In the genomic region with DNA sequence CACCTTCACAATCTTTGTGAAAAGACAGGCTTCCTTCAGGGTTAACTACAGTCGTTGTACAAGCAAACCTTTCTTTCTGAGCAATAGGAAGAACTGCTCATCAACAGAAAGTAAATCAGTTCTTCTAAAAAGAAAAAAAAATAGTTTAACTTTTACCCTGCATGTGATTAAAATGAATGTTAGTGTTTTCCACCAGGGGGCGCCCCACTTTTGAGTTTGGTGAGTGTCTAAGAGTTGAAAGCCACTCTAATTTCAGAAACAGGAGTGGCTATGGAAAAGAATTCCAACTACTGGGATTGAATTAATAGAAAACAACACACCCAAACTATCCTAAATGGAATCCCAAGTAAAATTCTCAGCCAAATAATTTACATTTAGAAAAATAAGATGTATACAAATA, we compare ENCODE assay signal across 8 mouse cellular contexts.
DNase-seq lines count a peak whose midpoint lies in the region; ATAC-seq and TF ChIP-seq lines count a peak whose summit lies in the region.

No protein-coding gene starts in this region.

- no peak overlapping the region for H3K4me2 ChIP-seq in forebrain, embryonic 14.5 days (ENCODE audit: low read length)
- no peak overlapping the region for H3K4me2 ChIP-seq in forebrain, embryonic 13.5 days
- no peak overlapping the region for H3K4me2 ChIP-seq in liver, embryonic 12.5 days

- TF ChIP-seq CTCF in liver, adult 2 months (IDR thresholded peaks at IDR 0.05; ENCODE audit: low read depth, low read length) = peak; percentile 2; the same call in 1 of the 2 replicates
- TF ChIP-seq CTCF in brain, embryonic 14.5 days (IDR thresholded peaks at IDR 0.05; ENCODE audit: borderline replicate concordance, extremely low read depth, insufficient read depth, insufficient read length) = peak; percentile 24; the same call in 1 of the 2 replicates

- WGBS in forebrain, embryonic 14.5 days = 11% methylated on average over 2 of the region's 2 CpGs
- 9% methylated on average over 2 of the region's 2 CpGs for WGBS in forebrain, embryonic 13.5 days
- 3% methylated on average over 2 of the region's 2 CpGs for whole genome bisulfite sequencing in liver, adult 2 months
- 7% methylated on average over 2 of the region's 2 CpGs for WGBS in liver, embryonic 12.5 days (ENCODE audit: insufficient replicate concordance)

- H3K4me1 ChIP-seq in forebrain, embryonic 14.5 days (ENCODE audit: control insufficient read depth, insufficient read depth, low read length) = no peaks in the 10 kb centered on the region
- H3K4me1 ChIP-seq in forebrain, embryonic 13.5 days = no peaks in the 10 kb centered on the region
- no peaks in the 10 kb centered on the region for H3K4me1 ChIP-seq in liver, adult 2 months (ENCODE audit: control insufficient read depth, insufficient read depth, low read length)
- H3K4me1 ChIP-seq in liver, embryonic 12.5 days = no peaks in the 10 kb centered on the region

- peak; percentile 38 for DNase-seq in forebrain, embryonic 14.5 days (ENCODE audit: low spot score)
- DNase-seq in liver, adult 2 months (ENCODE audit: extremely low read depth, low read depth, low spot score) = peak; percentile 30
- DNase-seq in brain, embryonic 14.5 days (ENCODE audit: low read depth) = peak; percentile 57
- DNase-seq in lung, postnatal 14 days = peak; percentile 41
- DNase-seq in ovary, postnatal 14 days (ENCODE audit: low spot score) = no peak
- DNase-seq in MN1 (ENCODE audit: low spot score) = no peak

- H3K9ac ChIP-seq in forebrain, embryonic 14.5 days (ENCODE audit: low read length) = no peak overlapping the region
- no peak overlapping the region for H3K9ac ChIP-seq in forebrain, embryonic 13.5 days
- H3K9ac ChIP-seq in liver, adult 2 months (ENCODE audit: low read depth, low read length) = no peak overlapping the region
- no peak overlapping the region for H3K9ac ChIP-seq in liver, embryonic 12.5 days

- H3K9me3 ChIP-seq in forebrain, embryonic 14.5 days (replicated peaks; ENCODE audit: control insufficient read depth, low read length) = no peaks in the 10 kb centered on the region
- H3K9me3 ChIP-seq in forebrain, embryonic 13.5 days (replicated peaks) = no peaks in the 10 kb centered on the region
- H3K9me3 ChIP-seq in liver, embryonic 12.5 days (replicated peaks) = no peaks in the 10 kb centered on the region

- H3K4me3 ChIP-seq in forebrain, embryonic 14.5 days (ENCODE audit: low read depth, low read length) = no peak overlapping the region
- H3K4me3 ChIP-seq in forebrain, embryonic 13.5 days = no peak overlapping the region
- H3K4me3 ChIP-seq in liver, adult 2 months (ENCODE audit: insufficient read depth, low read depth, low read length) = no peak overlapping the region
- H3K4me3 ChIP-seq in liver, embryonic 12.5 days = no peak overlapping the region

- no peaks in the 10 kb centered on the region for H3K79me2 ChIP-seq in liver, adult 2 months (ENCODE audit: control insufficient read depth, insufficient read depth, low read length)

- no peaks in the 10 kb centered on the region for H3K36me3 ChIP-seq in forebrain, embryonic 14.5 days (ENCODE audit: control insufficient read depth, insufficient read depth, low read length)
- H3K36me3 ChIP-seq in forebrain, embryonic 13.5 days (ENCODE audit: poor library complexity, severe bottlenecking) = no peaks in the 10 kb centered on the region
- no peaks in the 10 kb centered on the region for H3K36me3 ChIP-seq in liver, adult 2 months (ENCODE audit: control insufficient read depth, insufficient read depth, low read length)
- H3K36me3 ChIP-seq in liver, embryonic 12.5 days = no peaks in the 10 kb centered on the region

- no peak for ATAC-seq in forebrain, embryonic 14.5 days
- ATAC-seq in forebrain, embryonic 13.5 days = no peak
- no peak for ATAC-seq in liver, embryonic 12.5 days

- H3K27ac ChIP-seq in forebrain, embryonic 14.5 days (ENCODE audit: low read depth, low read length) = no peak overlapping the region
- no peak overlapping the region for H3K27ac ChIP-seq in forebrain, embryonic 13.5 days
- no peak overlapping the region for H3K27ac ChIP-seq in liver, adult 2 months (replicated peaks; ENCODE audit: insufficient read depth, low read depth, low read length)
- no peak overlapping the region for H3K27ac ChIP-seq in liver, embryonic 12.5 days

- no peak for TF ChIP-seq POLR2A in liver, adult 2 months (IDR thresholded peaks at IDR 0.05; ENCODE audit: extremely low read depth, insufficient read depth, low read length)
- no peak for TF ChIP-seq POLR2A in brain, embryonic 14.5 days (IDR thresholded peaks at IDR 0.05; ENCODE audit: borderline replicate concordance, extremely low read depth, insufficient read depth, insufficient read length, poor library complexity, severe bottlenecking)

- H3K27me3 ChIP-seq in forebrain, embryonic 14.5 days (replicated peaks; ENCODE audit: control insufficient read depth, insufficient read depth, low read length) = no peaks in the 10 kb centered on the region
- no peaks in the 10 kb centered on the region for H3K27me3 ChIP-seq in forebrain, embryonic 13.5 days
- H3K27me3 ChIP-seq in liver, adult 2 months (ENCODE audit: control insufficient read depth, insufficient read depth, low read length) = no peaks in the 10 kb centered on the region
- H3K27me3 ChIP-seq in liver, embryonic 12.5 days (replicated peaks) = no peaks in the 10 kb centered on the region

Comparison
In these comparisons a context has a peak if more than half of its experiments do, and no peak if none do; other contexts are left out.
1. DNase-seq: peak in forebrain, embryonic 14.5 days (single experiment), liver, adult 2 months (single experiment), brain, embryonic 14.5 days (single experiment) and lung, postnatal 14 days (single experiment); none in ovary, postnatal 14 days (single experiment) and MN1 (single experiment).